Mouse (Mus musculus): ENCODE measurements around the gene Trpc7. TPM values are rescaled to one million over a fixed set of nuclear protein-coding genes. Genes with fewer than 3 reads are reported as not detected.

The Trpc7 gene
- polyA plus RNA-seq (2016; fragmentation: Nextera tagmentation; extraction: Ambion mirVana), result not detected in 2 replicates

GRCm38 (mm10) chr13:56895893-56896292 lies at the start of gene Trpc7:
Trpc7 (minus strand) TSS chr13:56895993.
- Histone ChIP-seq H3K27ac (no peak within 1 kb of the TSS), H3K36me3 (replicated peaks) (no peaks in the 10 kb centered on the region), H3K9me3 (no peaks in the 10 kb centered on the region), H3K27me3 (ENCODE audit: poor library complexity, severe bottlenecking) (0 out of 2 replicates have a peak, but pooled peaks cover 6% of the 10 kb centered on the region), H3K4me3 (no peak within 1 kb of the TSS), H3K4me1 (0 out of 2 replicates have a peak, but pooled peaks cover 4% of the 10 kb centered on the region)
- 87% methylated on average over 3 of the region's 3 CpGs for WGBS
- no peak for DNase-seq (ENCODE audit: extremely low spot score, low spot score)

DNA sequence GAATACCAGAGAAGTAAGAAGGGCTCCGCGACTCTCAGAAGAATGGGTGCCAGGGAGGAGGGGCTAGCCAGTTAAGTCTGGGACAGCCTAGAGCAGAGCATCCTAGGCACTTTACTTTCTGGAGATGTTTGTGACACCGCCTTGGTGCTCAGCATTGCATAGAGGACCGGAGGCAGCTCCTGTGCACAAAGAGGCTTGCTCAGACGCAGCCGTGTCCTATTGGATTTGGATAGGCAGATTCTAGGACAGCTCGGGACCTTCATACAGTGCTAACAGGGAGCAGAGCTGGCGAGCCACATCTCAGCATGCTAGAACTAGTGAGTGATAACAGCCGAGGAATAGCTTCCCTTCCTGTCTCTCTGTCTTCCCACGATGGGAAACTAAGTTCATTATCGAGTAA lies 43.5 kb upstream of the Trpc7 start:
- H3K4me3 ChIP-seq, result no peak overlapping the region
- peaks cover 31% of the 10 kb centered on the region for H3K27me3 ChIP-seq (ENCODE audit: poor library complexity, severe bottlenecking)
- WGBS, result 87% methylated on average over 11 of the region's 11 CpGs
- no peaks in the 10 kb centered on the region for H3K9me3 ChIP-seq
- H3K27ac ChIP-seq, result no peak overlapping the region
- no peaks in the 10 kb centered on the region for H3K36me3 ChIP-seq (replicated peaks)
- DNase-seq (ENCODE audit: extremely low spot score, low spot score), result no peak
- peaks cover 12% of the 10 kb centered on the region for H3K4me1 ChIP-seq

GRCm38 (mm10) chr13:56933832-56934510 lies 38.2 kb upstream of the Trpc7 start:
- Histone ChIP-seq H3K9me3 (peaks cover 12% of the 10 kb centered on the region; the same call in 1 of the 2 replicates), H3K4me3 (no peak overlapping the region), H3K4me1 (peaks cover 25% of the 10 kb centered on the region), H3K27me3 (ENCODE audit: poor library complexity, severe bottlenecking) (peaks cover 35% of the 10 kb centered on the region), H3K27ac (no peak overlapping the region), H3K36me3 (replicated peaks) (no peaks in the 10 kb centered on the region)
- 37% methylated on average over 11 of the region's 11 CpGs for WGBS
- peak; percentile 21 for DNase-seq (ENCODE audit: extremely low spot score, low spot score)

GRCm38 (mm10) chr13:56930421-56930820 lies 34.6 kb upstream of the Trpc7 start:
- Histone ChIP-seq H3K27ac (no peak overlapping the region), H3K36me3 (replicated peaks) (no peaks in the 10 kb centered on the region), H3K4me3 (no peak overlapping the region), H3K27me3 (ENCODE audit: poor library complexity, severe bottlenecking) (peaks cover 12% of the 10 kb centered on the region; the same call in 1 of the 2 replicates), H3K4me1 (peaks cover 22% of the 10 kb centered on the region), H3K9me3 (peaks cover 12% of the 10 kb centered on the region; the same call in 1 of the 2 replicates)
- WGBS, result 92% methylated on average over 2 of the region's 2 CpGs
- DNase-seq (ENCODE audit: extremely low spot score, low spot score), result no peak

- H3K4me1 ChIP-seq, result no peaks in the 10 kb centered on the region
- no peaks in the 10 kb centered on the region for H3K36me3 ChIP-seq (replicated peaks)
- H3K9me3 ChIP-seq, result no peaks in the 10 kb centered on the region
- no peak overlapping the region for H3K27ac ChIP-seq
- no peak overlapping the region for H3K4me3 ChIP-seq
- no peaks in the 10 kb centered on the region for H3K27me3 ChIP-seq (ENCODE audit: poor library complexity, severe bottlenecking)
- no peak for DNase-seq (ENCODE audit: extremely low spot score, low spot score)
- 83% methylated on average over 2 of the region's 2 CpGs for WGBS
These were observed 27.2 kb upstream of the Trpc7 start for GRCm38 (mm10) chr13:56922976-56923375.

DNA sequence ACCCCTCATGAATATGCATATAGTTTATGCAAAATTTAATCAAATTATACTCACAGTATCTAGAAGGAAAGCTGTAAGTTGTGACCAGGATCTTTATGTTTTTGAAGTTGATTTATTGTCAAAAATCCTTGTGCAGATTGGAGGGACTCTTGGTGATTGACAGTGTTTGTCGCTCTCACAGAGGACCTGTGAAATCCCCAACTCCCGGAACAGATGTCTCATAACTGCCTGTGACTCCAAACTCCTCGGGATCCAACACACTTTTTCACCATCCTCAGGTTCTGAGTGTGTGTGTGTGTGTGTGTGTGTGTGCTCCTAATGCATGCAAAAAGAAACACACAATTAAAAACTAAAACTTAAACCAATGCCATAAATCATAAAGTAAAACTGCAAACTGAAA lies 25.5 kb upstream of the Trpc7 start:
- no peaks in the 10 kb centered on the region for H3K27me3 ChIP-seq (ENCODE audit: poor library complexity, severe bottlenecking)
- no peak overlapping the region for H3K4me3 ChIP-seq
- 88% methylated on average over 3 of the region's 3 CpGs for WGBS
- H3K36me3 ChIP-seq (replicated peaks), result no peaks in the 10 kb centered on the region
- no peak overlapping the region for H3K27ac ChIP-seq
- no peaks in the 10 kb centered on the region for H3K9me3 ChIP-seq
- no peak for DNase-seq (ENCODE audit: extremely low spot score, low spot score)
- no peaks in the 10 kb centered on the region for H3K4me1 ChIP-seq

- Histone ChIP-seq H3K9me3 (no peaks in the 10 kb centered on the region), H3K4me3 (no peak overlapping the region), H3K27ac (no peak overlapping the region), H3K36me3 (replicated peaks) (no peaks in the 10 kb centered on the region), H3K4me1 (peaks cover 7% of the 10 kb centered on the region; the same call in 1 of the 2 replicates), H3K27me3 (ENCODE audit: poor library complexity, severe bottlenecking) (no peaks in the 10 kb centered on the region)
- DNase-seq (ENCODE audit: extremely low spot score, low spot score), result no peak
- WGBS, result 85% methylated on average over 7 of the region's 7 CpGs
These were observed 18.9 kb upstream of the Trpc7 start for GRCm38 (mm10) chr13:56914721-56915120.

- Histone ChIP-seq H3K9me3 (no peaks in the 10 kb centered on the region), H3K4me1 (peaks cover 11% of the 10 kb centered on the region; the same call in 1 of the 2 replicates), H3K4me3 (no peak overlapping the region), H3K27me3 (ENCODE audit: poor library complexity, severe bottlenecking) (no peaks in the 10 kb centered on the region), H3K36me3 (replicated peaks) (no peaks in the 10 kb centered on the region), H3K27ac (no peak overlapping the region)
- 87% methylated on average over 12 of the region's 12 CpGs for WGBS
- no peak for DNase-seq (ENCODE audit: extremely low spot score, low spot score)
These were observed 15.3 kb upstream of the Trpc7 start for GRCm38 (mm10) chr13:56911093-56911492.

- Histone ChIP-seq H3K27ac (no peak overlapping the region), H3K9me3 (no peaks in the 10 kb centered on the region), H3K36me3 (replicated peaks) (no peaks in the 10 kb centered on the region), H3K27me3 (ENCODE audit: poor library complexity, severe bottlenecking) (0 out of 2 replicates have a peak, but pooled peaks cover 6% of the 10 kb centered on the region), H3K4me3 (no peak overlapping the region), H3K4me1 (peaks cover 4% of the 10 kb centered on the region; the same call in 1 of the 2 replicates)
- WGBS, result 3% methylated on average over 17 of the region's 17 CpGs
- DNase-seq (ENCODE audit: extremely low spot score, low spot score), result peak; percentile 67
These were observed 407 bp downstream of the Trpc7 start for GRCm38 (mm10) chr13:56895386-56895785.

- Histone ChIP-seq H3K27ac (no peak overlapping the region), H3K36me3 (replicated peaks) (no peaks in the 10 kb centered on the region), H3K27me3 (ENCODE audit: poor library complexity, severe bottlenecking) (0 out of 2 replicates have a peak, but pooled peaks cover 6% of the 10 kb centered on the region), H3K9me3 (no peaks in the 10 kb centered on the region), H3K4me3 (no peak overlapping the region), H3K4me1 (peaks cover 9% of the 10 kb centered on the region; the same call in 1 of the 2 replicates)
- WGBS, result 85% methylated on average over 5 of the region's 5 CpGs
- no peak for DNase-seq (ENCODE audit: extremely low spot score, low spot score)
These were observed 1.2 kb downstream of the Trpc7 start for GRCm38 (mm10) chr13:56894543-56894942.

- WGBS, result 50% methylated on average over 7 of the region's 7 CpGs
- DNase-seq (ENCODE audit: extremely low spot score, low spot score), result no peak
- Histone ChIP-seq H3K4me3 (no peak overlapping the region), H3K4me1 (peaks cover 15% of the 10 kb centered on the region; the same call in 1 of the 2 replicates), H3K27ac (no peak overlapping the region), H3K36me3 (replicated peaks) (no peaks in the 10 kb centered on the region), H3K9me3 (no peaks in the 10 kb centered on the region), H3K27me3 (ENCODE audit: poor library complexity, severe bottlenecking) (no peaks in the 10 kb centered on the region)
These were observed 5.9 kb downstream of the Trpc7 start for GRCm38 (mm10) chr13:56889888-56890287.

DNA sequence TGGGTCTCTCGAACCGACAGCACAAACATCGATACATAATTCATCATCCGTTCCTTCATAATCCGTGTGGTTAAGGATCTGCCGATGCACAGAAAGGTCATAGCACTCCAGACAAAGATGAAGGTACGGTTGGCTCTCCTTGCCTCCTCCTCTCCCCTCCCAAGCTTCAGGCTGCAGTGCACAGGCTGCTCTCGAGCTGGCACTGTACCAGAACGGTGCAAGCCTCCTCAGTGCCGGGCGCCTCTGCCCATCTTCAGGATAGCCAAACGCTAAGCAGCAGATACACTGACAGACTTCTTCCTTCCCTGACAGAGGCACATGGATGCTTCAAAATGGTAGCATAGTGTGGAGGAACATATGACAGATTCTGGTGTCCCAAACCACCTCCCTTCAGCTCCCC lies 12.9 kb downstream of the Trpc7 start:
- Histone ChIP-seq H3K4me3 (no peak overlapping the region), H3K27me3 (ENCODE audit: poor library complexity, severe bottlenecking) (no peaks in the 10 kb centered on the region), H3K9me3 (no peaks in the 10 kb centered on the region), H3K36me3 (replicated peaks) (no peaks in the 10 kb centered on the region), H3K27ac (no peak overlapping the region), H3K4me1 (0 out of 2 replicates have a peak, but pooled peaks cover 10% of the 10 kb centered on the region)
- 91% methylated on average over 12 of the region's 12 CpGs for whole genome bisulfite sequencing
- no peak for DNase-seq (ENCODE audit: extremely low spot score, low spot score)

DNA sequence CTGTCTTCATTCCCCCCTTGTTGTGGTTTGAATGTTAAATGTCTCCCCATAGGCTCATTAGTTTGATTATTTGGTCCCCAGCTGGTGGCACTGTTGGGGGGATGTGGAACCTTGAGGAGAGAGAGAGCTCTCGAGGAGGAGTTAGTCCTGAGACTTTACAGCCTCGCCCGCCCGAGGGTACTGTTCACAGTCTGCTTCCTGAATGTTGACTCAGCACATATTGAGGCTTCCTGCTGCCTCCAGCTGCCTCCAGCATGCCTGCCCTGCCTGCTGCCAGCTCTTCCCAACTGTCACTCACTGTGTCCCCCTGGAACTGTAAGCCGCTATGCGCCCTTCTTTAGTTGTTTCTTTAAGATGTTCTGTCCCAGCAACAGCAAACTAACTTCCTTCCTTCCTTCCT lies 31.2 kb downstream of the Trpc7 start:
- Histone ChIP-seq H3K4me3 (no peak overlapping the region), H3K27me3 (ENCODE audit: poor library complexity, severe bottlenecking) (no peaks in the 10 kb centered on the region), H3K9me3 (no peaks in the 10 kb centered on the region), H3K36me3 (replicated peaks) (no peaks in the 10 kb centered on the region), H3K27ac (no peak overlapping the region), H3K4me1 (peaks cover 9% of the 10 kb centered on the region)
- no peak for DNase-seq (ENCODE audit: extremely low spot score, low spot score)
- 89% methylated on average over 6 of the region's 6 CpGs for WGBS

Measured in forebrain, embryonic 10.5 days (tissue).